Mouse (Mus musculus): ENCODE data around the gene Basp1. TPM values are rescaled to one million over a fixed set of nuclear protein-coding genes. Genes with fewer than 3 reads are reported as not detected.

Gene Basp1
- polyA plus RNA-seq, 1 experiment from 2014 or later, result 201 TPM

DNA sequence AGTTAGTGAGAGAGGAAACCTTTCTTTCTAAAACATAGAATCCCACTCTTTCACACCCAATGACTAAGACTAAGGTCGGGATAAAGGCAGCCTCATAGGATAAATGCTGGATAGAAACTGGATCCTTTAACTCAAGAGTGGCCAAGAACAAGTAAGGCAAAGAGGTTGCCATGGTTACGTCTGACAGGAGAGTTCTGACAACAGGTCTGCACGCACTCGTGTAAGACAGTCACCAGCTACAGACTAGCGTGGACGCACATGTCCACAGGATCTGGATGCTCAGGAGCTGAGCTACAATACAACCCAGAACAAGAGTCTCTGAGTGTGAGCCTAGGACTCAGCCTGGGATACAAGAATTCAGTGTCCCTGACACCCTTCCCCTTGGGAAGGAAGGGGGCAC is 26.0 kb downstream of the Basp1 start:
- no peak overlapping the region for H3K4me3 ChIP-seq (ENCODE audit: low read depth, low read length)
- no peak overlapping the region for H3K9ac ChIP-seq (ENCODE audit: low read length)
- no peaks in the 10 kb centered on the region for H3K27me3 ChIP-seq (ENCODE audit: control insufficient read depth, insufficient read depth, low read length)
- no peak overlapping the region for H3K27ac ChIP-seq (ENCODE audit: low read depth, low read length)
- H3K4me1 ChIP-seq (ENCODE audit: control insufficient read depth, insufficient read depth, low read length), result no peaks in the 10 kb centered on the region
- no peaks in the 10 kb centered on the region for H3K9me3 ChIP-seq (ENCODE audit: control insufficient read depth, low read length)
- peaks cover 7% of the 10 kb centered on the region; the same call in 1 of the 2 replicates for H3K36me3 ChIP-seq (ENCODE audit: control insufficient read depth, insufficient read depth, low read length)
- DNase-seq (ENCODE audit: low spot score), result no peak
- WGBS, result 89% methylated on average over 6 of the region's 6 CpGs
- no peak for ATAC-seq (ENCODE audit: insufficient read depth, low FRiP score, low TSS enrichment)
- no peak overlapping the region for H3K4me2 ChIP-seq (ENCODE audit: low read depth)

DNA sequence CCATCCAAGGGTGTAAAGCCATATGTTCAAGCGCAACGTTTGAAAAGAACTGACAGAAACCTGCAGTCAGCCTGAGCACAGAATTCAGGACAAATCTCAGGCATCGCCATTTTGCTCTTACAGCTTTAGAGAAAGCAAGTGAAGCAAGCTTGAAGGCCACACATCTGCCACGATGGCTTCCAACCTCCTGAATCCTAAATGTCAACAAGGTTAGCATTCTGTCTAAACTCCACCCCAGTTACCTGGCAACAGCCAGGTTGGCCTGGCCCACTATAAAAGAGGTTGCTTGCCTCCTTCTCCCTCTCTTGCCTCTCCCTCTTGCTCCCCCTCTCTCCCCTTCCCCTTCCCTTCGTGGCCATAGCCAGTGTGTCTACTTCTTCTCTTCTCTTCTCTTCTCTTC is 33.5 kb downstream of the Basp1 start:
- Histone ChIP-seq H3K27me3 (ENCODE audit: control insufficient read depth, insufficient read depth, low read length) (no peaks in the 10 kb centered on the region), H3K9ac (ENCODE audit: low read length) (no peak overlapping the region), H3K27ac (ENCODE audit: low read depth, low read length) (no peak overlapping the region), H3K4me2 (ENCODE audit: low read depth) (no peak overlapping the region), H3K36me3 (ENCODE audit: control insufficient read depth, insufficient read depth, low read length) (peaks cover 4% of the 10 kb centered on the region; the same call in 1 of the 2 replicates), H3K4me3 (ENCODE audit: low read depth, low read length) (no peak overlapping the region), H3K9me3 (ENCODE audit: control insufficient read depth, low read length) (no peaks in the 10 kb centered on the region), H3K4me1 (ENCODE audit: control insufficient read depth, insufficient read depth, low read length) (peaks cover 7% of the 10 kb centered on the region)
- ATAC-seq (ENCODE audit: insufficient read depth, low FRiP score, low TSS enrichment) (no peak), DNase-seq (ENCODE audit: low spot score) (no peak)
- WGBS, result 92% methylated on average over 5 of the region's 5 CpGs

GRCm38 (mm10) chr15:25378707-25379106 is 34.9 kb downstream of the Basp1 start:
- Histone ChIP-seq H3K9ac (ENCODE audit: low read length) (no peak overlapping the region), H3K4me3 (ENCODE audit: low read depth, low read length) (no peak overlapping the region), H3K36me3 (ENCODE audit: control insufficient read depth, insufficient read depth, low read length) (peaks cover 4% of the 10 kb centered on the region; the same call in 1 of the 2 replicates), H3K9me3 (ENCODE audit: control insufficient read depth, low read length) (no peaks in the 10 kb centered on the region), H3K4me1 (ENCODE audit: control insufficient read depth, insufficient read depth, low read length) (peaks cover 7% of the 10 kb centered on the region), H3K27ac (ENCODE audit: low read depth, low read length) (no peak overlapping the region), H3K27me3 (ENCODE audit: control insufficient read depth, insufficient read depth, low read length) (no peaks in the 10 kb centered on the region), H3K4me2 (ENCODE audit: low read depth) (no peak overlapping the region)
- ATAC-seq (ENCODE audit: insufficient read depth, low FRiP score, low TSS enrichment) (no peak), DNase-seq (ENCODE audit: low spot score) (no peak)
- WGBS, result 93% methylated on average over 8 of the region's 8 CpGs

- no peak overlapping the region for H3K4me3 ChIP-seq (ENCODE audit: low read depth, low read length)
- H3K9ac ChIP-seq (ENCODE audit: low read length), result no peak overlapping the region
- DNase-seq (ENCODE audit: low spot score), result no peak
- H3K27ac ChIP-seq (ENCODE audit: low read depth, low read length), result no peak overlapping the region
- H3K36me3 ChIP-seq (ENCODE audit: control insufficient read depth, insufficient read depth, low read length), result no peaks in the 10 kb centered on the region; the same call in 1 of the 2 replicates
- no peak overlapping the region for H3K4me2 ChIP-seq (ENCODE audit: low read depth)
- peak; percentile 73 for ATAC-seq (ENCODE audit: insufficient read depth, low FRiP score, low TSS enrichment)
- 42% methylated on average over 3 of the region's 3 CpGs for whole genome bisulfite sequencing
- H3K27me3 ChIP-seq (ENCODE audit: control insufficient read depth, insufficient read depth, low read length), result no peaks in the 10 kb centered on the region
- peaks cover 7% of the 10 kb centered on the region for H3K4me1 ChIP-seq (ENCODE audit: control insufficient read depth, insufficient read depth, low read length)
- no peaks in the 10 kb centered on the region for H3K9me3 ChIP-seq (ENCODE audit: control insufficient read depth, low read length)
Observed at GRCm38 (mm10) chr15:25376914-25377313, 36.6 kb downstream of the Basp1 start.

- Histone ChIP-seq H3K9me3 (ENCODE audit: control insufficient read depth, low read length) (no peaks in the 10 kb centered on the region), H3K4me1 (ENCODE audit: control insufficient read depth, insufficient read depth, low read length) (peaks cover 10% of the 10 kb centered on the region), H3K27me3 (ENCODE audit: control insufficient read depth, insufficient read depth, low read length) (no peaks in the 10 kb centered on the region), H3K9ac (ENCODE audit: low read length) (no peak overlapping the region), H3K36me3 (ENCODE audit: control insufficient read depth, insufficient read depth, low read length) (no peaks in the 10 kb centered on the region), H3K4me3 (ENCODE audit: low read depth, low read length) (no peak overlapping the region), H3K27ac (ENCODE audit: low read depth, low read length) (no peak overlapping the region), H3K4me2 (ENCODE audit: low read depth) (no peak overlapping the region)
- DNase-seq (ENCODE audit: low spot score) (no peak), ATAC-seq (ENCODE audit: insufficient read depth, low FRiP score, low TSS enrichment) (no peak)
- 81% methylated on average over 3 of the region's 3 CpGs for whole genome bisulfite sequencing
Observed at GRCm38 (mm10) chr15:25373486-25373885, 40.1 kb downstream of the Basp1 start.

- no peak overlapping the region for H3K27ac ChIP-seq (ENCODE audit: low read depth, low read length)
- H3K4me2 ChIP-seq (ENCODE audit: low read depth), result no peak overlapping the region
- no peaks in the 10 kb centered on the region; the same call in 1 of the 2 replicates for H3K36me3 ChIP-seq (ENCODE audit: control insufficient read depth, insufficient read depth, low read length)
- DNase-seq (ENCODE audit: low spot score), result no peak
- H3K9me3 ChIP-seq (ENCODE audit: control insufficient read depth, low read length), result no peaks in the 10 kb centered on the region
- H3K4me1 ChIP-seq (ENCODE audit: control insufficient read depth, insufficient read depth, low read length), result peaks cover 21% of the 10 kb centered on the region
- no peaks in the 10 kb centered on the region for H3K27me3 ChIP-seq (ENCODE audit: control insufficient read depth, insufficient read depth, low read length)
- 75% methylated on average over 7 of the region's 7 CpGs for WGBS
- ATAC-seq (ENCODE audit: insufficient read depth, low FRiP score, low TSS enrichment), result no peak
- H3K9ac ChIP-seq (ENCODE audit: low read length), result no peak overlapping the region
- no peak overlapping the region for H3K4me3 ChIP-seq (ENCODE audit: low read depth, low read length)
Observed at GRCm38 (mm10) chr15:25369522-25369921, 44.0 kb downstream of the Basp1 start.

DNA sequence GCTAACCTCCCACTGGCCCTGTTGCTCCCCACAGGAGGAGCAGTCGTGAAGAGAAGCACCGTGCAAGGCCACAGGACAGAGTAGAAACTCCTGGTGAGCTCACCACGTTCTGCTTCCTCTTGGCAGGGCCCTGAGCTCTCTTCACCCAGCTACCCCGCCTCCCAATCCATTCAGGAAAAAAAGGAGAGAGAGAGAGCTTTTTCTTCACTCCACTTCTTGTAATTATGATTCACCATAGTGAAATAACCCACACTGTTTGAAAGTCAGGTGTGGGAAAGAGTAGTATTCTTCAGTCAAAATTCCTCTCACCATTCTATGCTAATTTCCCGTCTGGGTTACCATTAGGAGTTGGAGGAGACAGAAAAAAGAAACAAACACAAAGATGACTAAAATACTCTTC is 48.1 kb downstream of the Basp1 start:
- no peak for DNase-seq (ENCODE audit: low spot score)
- peak overlapping the region; percentile 4; the same call in 1 of the 2 replicates for H3K4me2 ChIP-seq (ENCODE audit: low read depth)
- peaks cover 23% of the 10 kb centered on the region for H3K4me1 ChIP-seq (ENCODE audit: control insufficient read depth, insufficient read depth, low read length)

GRCm38 (mm10) chr15:25364819-25365463 is 48.6 kb downstream of the Basp1 start:
- 8% methylated on average over 23 of the region's 23 CpGs for WGBS
- H3K4me1 ChIP-seq (ENCODE audit: control insufficient read depth, insufficient read depth, low read length), result peaks cover 25% of the 10 kb centered on the region
- peak; percentile 18; the same call in 1 of the 2 replicates for ATAC-seq (ENCODE audit: insufficient read depth, low FRiP score, low TSS enrichment)

More for the DNA sequence above, 48.1 kb downstream of the Basp1 start:
- ATAC-seq (ENCODE audit: insufficient read depth, low FRiP score, low TSS enrichment), result no peak
- H3K4me3 ChIP-seq (ENCODE audit: low read depth, low read length), result no peak overlapping the region
- peaks cover 2% of the 10 kb centered on the region; the same call in 1 of the 2 replicates for H3K36me3 ChIP-seq (ENCODE audit: control insufficient read depth, insufficient read depth, low read length)
- H3K9ac ChIP-seq (ENCODE audit: low read length), result no peak overlapping the region
- H3K9me3 ChIP-seq (ENCODE audit: control insufficient read depth, low read length), result no peaks in the 10 kb centered on the region
- 20% methylated on average over 5 of the region's 5 CpGs for WGBS
- no peaks in the 10 kb centered on the region for H3K27me3 ChIP-seq (ENCODE audit: control insufficient read depth, insufficient read depth, low read length)
- H3K27ac ChIP-seq (ENCODE audit: low read depth, low read length), result no peak overlapping the region

More at GRCm38 (mm10) chr15:25364819-25365463, 48.6 kb downstream of the Basp1 start:
- Histone ChIP-seq H3K9ac (ENCODE audit: low read length) (peak overlapping the region; percentile 56), H3K4me3 (ENCODE audit: low read depth, low read length) (peak overlapping the region; percentile 23; the same call in 1 of the 2 replicates), H3K9me3 (ENCODE audit: control insufficient read depth, low read length) (no peaks in the 10 kb centered on the region), H3K36me3 (ENCODE audit: control insufficient read depth, insufficient read depth, low read length) (peaks cover 2% of the 10 kb centered on the region; the same call in 1 of the 2 replicates), H3K27ac (ENCODE audit: low read depth, low read length) (peak overlapping the region; percentile 76), H3K4me2 (ENCODE audit: low read depth) (peak overlapping the region; percentile 42), H3K27me3 (ENCODE audit: control insufficient read depth, insufficient read depth, low read length) (no peaks in the 10 kb centered on the region)
- DNase-seq (ENCODE audit: low spot score), result peak; percentile 46
